Mouse (Mus musculus): ENCODE measurements around the gene A830018L16Rik.

GRCm38 (mm10) chr1:11748424-11748823 lies 334.5 kb downstream of the A830018L16Rik start:
- no peak for TF ChIP-seq CTCF (IDR thresholded peaks at IDR 0.05; ENCODE audit: control insufficient read depth, insufficient read depth, insufficient replicate concordance, low read depth, low read length)
- TF ChIP-seq POLR2A (IDR thresholded peaks at IDR 0.05; ENCODE audit: control insufficient read depth, low read depth, low read length), result no peak

Data from testis, adult 2 months (tissue).